ENCODE assay signal across 26 mouse cellular contexts in genomic region chr12:111899646-111900045, GRCm38 (mm10).
"Had no signal": no experiment of that assay in that cellular context is flagged by ENCODE, and none has a peak within 500 bp of the region (broad histone marks: within the 10 kb centered on the region; RNA-seq: fewer than 3 reads in every experiment).

No protein-coding gene starts in this region.

- H3K27ac ChIP-seq: gastrocnemius, adult 2 months; heart, embryonic 10.5 days; heart, embryonic 15.5 days; hindbrain, embryonic 13.5 days; hindbrain, embryonic 15.5 days; hindbrain, postnatal 0 days; kidney, embryonic 15.5 days; kidney, postnatal 0 days; limb, embryonic 13.5 days; limb, embryonic 15.5 days; liver, embryonic 12.5 days had no signal

- H3K4me2 ChIP-seq: heart, embryonic 13.5 days; heart, embryonic 15.5 days; hindbrain, embryonic 13.5 days; hindbrain, embryonic 15.5 days; kidney, embryonic 15.5 days; limb, embryonic 13.5 days; limb, embryonic 15.5 days; liver, embryonic 12.5 days had no signal

- H3K9me3 ChIP-seq: heart, embryonic 10.5 days; heart, embryonic 13.5 days; heart, embryonic 15.5 days; hindbrain, embryonic 13.5 days; hindbrain, embryonic 15.5 days; kidney, embryonic 15.5 days; limb, embryonic 13.5 days; limb, embryonic 15.5 days; liver, embryonic 12.5 days had no signal

- H3K4me3 ChIP-seq: gastrocnemius, adult 2 months; heart, embryonic 10.5 days; heart, embryonic 13.5 days; heart, embryonic 15.5 days; hindbrain, embryonic 13.5 days; hindbrain, embryonic 15.5 days; kidney, embryonic 15.5 days; limb, embryonic 13.5 days; limb, embryonic 15.5 days; liver, embryonic 12.5 days had no signal

- ATAC-seq: forebrain, postnatal 0 days; hindbrain, postnatal 0 days; intestine, embryonic 16.5 days; liver, embryonic 12.5 days had no signal

- H3K27me3 ChIP-seq: heart, embryonic 13.5 days; heart, embryonic 15.5 days; hindbrain, embryonic 15.5 days; kidney, embryonic 15.5 days; limb, embryonic 13.5 days; limb, embryonic 15.5 days; liver, embryonic 12.5 days had no signal

- H3K9ac ChIP-seq: forebrain, postnatal 0 days; heart, embryonic 13.5 days; heart, embryonic 15.5 days; hindbrain, embryonic 13.5 days; hindbrain, embryonic 15.5 days; kidney, embryonic 15.5 days; limb, embryonic 13.5 days; limb, embryonic 15.5 days; liver, embryonic 12.5 days had no signal

- DNase-seq: forebrain, postnatal 0 days; gastrocnemius, adult 2 months; gastrocnemius, postnatal 10 days; gastrocnemius, postnatal 25 days; heart, adult 18-20 months; heart, postnatal 14 days; heart, postnatal 36 days; kidney, adult 11 months; kidney, adult 8-10 months; kidney, postnatal 14 days; kidney, postnatal 36 days; layer of hippocampus, adult 9-11 months; layer of hippocampus, postnatal 36 days; left cerebral cortex, postnatal 4 days had no signal

- H3K36me3 ChIP-seq: heart, embryonic 13.5 days; heart, embryonic 15.5 days; hindbrain, embryonic 13.5 days; hindbrain, embryonic 15.5 days; kidney, embryonic 15.5 days; limb, embryonic 13.5 days; limb, embryonic 15.5 days; liver, embryonic 12.5 days had no signal

- H3K4me1 ChIP-seq: limb, embryonic 13.5 days had no signal
